Mouse (Mus musculus) right cerebral cortex, postnatal 36 days (tissue): ENCODE measurements around the gene Il1r1.
"Not testable (repeated sequence)": the region's sequence is repeated elsewhere in the genome, so short reads cannot be mapped to it uniquely, and the experiment has no call there.

Experiments
- DNase-seq, 2 experiments: peaks; one replicate each; pipeline ENCODE4 v3.0.0; 2022; ENCODE audit warnings: low spot score in 2 of 2, mixed read lengths in 1 of 2

The Il1r1 gene

DNA sequence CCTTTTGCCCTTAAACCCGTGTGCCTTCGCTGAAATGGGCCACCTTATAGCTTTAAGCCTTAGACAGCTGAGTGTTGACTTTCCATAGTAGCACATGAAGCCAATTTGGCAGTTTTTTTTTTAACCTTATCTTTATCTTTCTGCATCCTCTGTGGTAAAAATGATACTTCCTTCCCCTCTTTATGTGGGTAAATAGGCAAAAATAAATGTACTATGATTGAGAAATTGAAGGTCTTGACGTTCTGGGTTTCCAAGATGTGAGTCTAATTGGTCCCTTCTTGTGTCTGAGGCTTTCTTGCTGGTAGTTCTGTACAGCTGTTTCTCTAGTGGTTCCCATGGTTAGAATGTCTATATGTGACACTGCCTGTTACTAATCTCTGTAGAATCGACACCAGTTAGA is 46.2 kb downstream of the Il1r1 start:
- DNase-seq = no peak

- no peak for DNase-seq
Measured at GRCm38 (mm10) chr1:40271486-40272055, 46.7 kb downstream of the Il1r1 start.

GRCm38 (mm10) chr1:40272204-40272603 is 47.3 kb downstream of the Il1r1 start:
- DNase-seq = no peak

DNA sequence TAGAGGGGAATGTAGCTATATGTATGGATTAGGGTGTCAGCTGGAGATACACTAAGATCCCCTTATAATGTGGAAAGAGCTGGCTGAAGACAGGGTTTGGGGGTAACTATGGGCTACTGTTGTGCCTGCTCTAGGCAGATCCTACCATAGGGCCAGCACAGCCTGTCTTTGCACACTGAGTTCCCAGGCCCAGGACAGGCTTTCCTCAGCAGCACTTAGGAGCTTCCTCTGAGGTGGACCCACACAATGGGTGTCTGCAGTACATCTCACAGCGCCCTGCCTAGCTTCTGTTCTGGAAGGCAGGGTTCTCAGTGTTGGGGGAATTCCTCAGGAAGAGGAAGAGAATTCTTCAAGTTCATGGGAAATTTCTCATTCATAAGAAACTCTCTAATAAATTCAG is 48.6 kb downstream of the Il1r1 start:
- DNase-seq = no peak

- no peak for DNase-seq
Measured at GRCm38 (mm10) chr1:40275285-40276013, 50.6 kb downstream of the Il1r1 start.

DNA sequence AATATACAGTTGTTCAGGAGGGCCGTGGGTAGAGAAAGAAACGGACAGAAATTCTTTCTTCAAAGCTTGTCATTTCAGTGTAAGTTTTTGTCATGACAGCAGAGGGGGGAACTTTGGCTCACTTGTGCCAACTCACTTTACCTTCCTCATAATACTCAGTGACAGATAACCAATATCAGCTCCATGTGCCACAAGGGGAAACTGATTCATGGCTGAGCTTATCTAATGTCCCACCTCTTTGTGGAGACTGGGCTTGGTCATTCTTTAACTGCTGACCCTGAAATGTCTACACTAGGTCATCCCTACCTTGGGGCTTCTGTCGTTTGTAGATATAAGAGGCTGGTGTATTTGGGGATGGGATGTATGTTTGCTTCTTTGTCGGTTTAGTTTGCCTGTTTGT is 53.1 kb downstream of the Il1r1 start:
- DNase-seq = no peak

DNA sequence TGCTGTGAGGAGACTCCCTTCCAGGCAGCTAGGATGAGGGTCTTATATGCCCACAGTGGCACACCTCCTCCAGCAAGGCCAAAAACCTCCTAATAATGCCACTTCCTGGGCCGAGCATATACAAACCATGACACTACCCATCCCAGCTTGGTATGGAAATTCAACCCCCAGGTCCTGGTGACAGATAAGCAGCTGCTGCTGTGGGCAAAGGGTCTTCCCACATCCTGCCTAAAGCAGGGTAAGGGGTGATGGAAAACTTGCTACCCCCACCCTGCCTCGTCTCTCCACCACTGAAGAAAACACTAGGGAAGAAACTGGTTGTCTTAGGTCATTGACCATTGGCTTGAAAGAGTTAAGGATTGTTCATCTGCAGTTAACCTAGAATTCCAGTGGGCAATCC is 53.8 kb downstream of the Il1r1 start:
- no peak for DNase-seq

- DNase-seq = no peak
Measured at GRCm38 (mm10) chr1:40279182-40279743, 54.4 kb downstream of the Il1r1 start.

DNA sequence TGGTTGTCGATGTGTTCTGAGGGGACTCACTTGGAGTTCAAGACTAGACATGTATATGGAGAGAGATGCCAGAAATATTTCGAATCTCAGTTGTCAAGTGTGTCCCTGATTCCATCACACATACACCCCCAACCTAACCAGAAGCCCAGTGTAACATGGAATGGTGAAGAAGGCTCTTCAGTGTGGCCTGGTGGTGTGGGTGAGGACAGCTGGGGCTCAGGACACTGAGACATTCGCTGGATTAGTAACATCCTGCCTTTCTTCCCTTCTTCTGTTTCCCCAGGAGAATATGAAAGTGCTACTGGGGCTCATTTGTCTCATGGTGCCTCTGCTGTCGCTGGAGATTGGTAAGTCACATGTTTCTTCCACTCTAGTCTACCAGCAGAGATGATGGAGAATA is 57.1 kb downstream of the Il1r1 start:
- no peak for DNase-seq

GRCm38 (mm10) chr1:40282394-40282793 is 57.5 kb downstream of the Il1r1 start:
- no peak for DNase-seq

DNA sequence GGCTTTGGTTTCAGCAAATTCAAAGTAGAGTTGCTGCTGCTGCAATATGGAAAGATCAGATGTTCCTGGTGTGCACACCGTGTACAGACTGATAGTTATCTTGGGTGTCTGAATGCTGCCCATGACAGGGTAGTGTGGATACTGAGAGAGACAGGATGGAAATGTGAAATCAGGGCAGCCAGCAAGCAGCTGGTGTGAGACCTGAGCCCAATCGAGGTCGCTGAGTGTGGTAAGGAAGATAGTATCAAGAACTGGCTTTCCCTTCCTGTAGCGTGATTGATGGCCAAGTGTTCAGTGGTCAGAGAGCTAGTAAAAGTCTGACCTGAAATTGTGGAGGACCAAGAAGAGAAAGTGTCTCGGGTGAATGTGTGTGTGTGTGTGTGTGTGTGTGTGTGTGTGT is 59.1 kb downstream of the Il1r1 start:
- no peak for DNase-seq

GRCm38 (mm10) chr1:40290489-40291255 is 65.8 kb downstream of the Il1r1 start:
- DNase-seq = no peak

DNA sequence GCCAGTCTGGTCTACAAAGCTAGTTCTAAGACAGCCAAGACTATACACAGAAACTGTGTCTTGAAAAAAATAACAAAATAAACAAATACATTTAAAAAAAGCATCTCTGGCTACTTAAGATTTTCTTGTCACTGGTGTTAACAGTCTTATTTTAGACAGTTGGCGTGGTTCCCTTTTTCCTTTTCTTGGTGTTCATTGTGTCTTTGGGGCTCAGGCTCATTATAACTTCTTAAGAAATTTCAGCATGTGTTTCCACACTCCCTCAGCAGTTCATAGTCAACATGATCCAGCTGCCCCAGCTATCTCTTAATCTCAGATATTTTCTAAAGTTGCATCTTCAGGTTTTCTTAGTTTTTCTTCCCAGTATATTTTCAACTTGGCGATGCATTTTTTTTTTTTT is 67.4 kb downstream of the Il1r1 start:
- DNase-seq = no peak

GRCm38 (mm10) chr1:40293891-40294290 is 69.0 kb downstream of the Il1r1 start:
- DNase-seq = no peak

- no peak for DNase-seq
Measured at GRCm38 (mm10) chr1:40294824-40295223, 69.9 kb downstream of the Il1r1 start.

DNA sequence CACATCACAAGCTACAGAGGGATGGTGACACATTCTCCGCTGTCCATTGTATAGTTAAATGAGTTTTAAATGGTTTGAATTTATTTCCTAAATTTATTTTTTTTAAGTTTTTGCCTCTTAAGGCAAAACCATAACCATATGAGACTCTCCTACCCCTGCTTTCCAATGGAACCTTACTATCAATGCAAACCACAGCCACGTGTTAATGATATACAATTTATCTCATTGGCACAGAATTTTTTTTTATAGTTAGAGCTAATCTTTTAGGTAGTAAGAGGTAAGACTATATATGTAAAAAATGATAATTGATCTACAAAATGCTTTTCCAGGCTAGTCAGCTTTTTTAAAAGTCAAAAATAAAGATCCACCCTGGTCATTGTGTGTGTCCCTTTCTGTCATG is 73.2 kb downstream of the Il1r1 start:
- no peak for DNase-seq

DNA sequence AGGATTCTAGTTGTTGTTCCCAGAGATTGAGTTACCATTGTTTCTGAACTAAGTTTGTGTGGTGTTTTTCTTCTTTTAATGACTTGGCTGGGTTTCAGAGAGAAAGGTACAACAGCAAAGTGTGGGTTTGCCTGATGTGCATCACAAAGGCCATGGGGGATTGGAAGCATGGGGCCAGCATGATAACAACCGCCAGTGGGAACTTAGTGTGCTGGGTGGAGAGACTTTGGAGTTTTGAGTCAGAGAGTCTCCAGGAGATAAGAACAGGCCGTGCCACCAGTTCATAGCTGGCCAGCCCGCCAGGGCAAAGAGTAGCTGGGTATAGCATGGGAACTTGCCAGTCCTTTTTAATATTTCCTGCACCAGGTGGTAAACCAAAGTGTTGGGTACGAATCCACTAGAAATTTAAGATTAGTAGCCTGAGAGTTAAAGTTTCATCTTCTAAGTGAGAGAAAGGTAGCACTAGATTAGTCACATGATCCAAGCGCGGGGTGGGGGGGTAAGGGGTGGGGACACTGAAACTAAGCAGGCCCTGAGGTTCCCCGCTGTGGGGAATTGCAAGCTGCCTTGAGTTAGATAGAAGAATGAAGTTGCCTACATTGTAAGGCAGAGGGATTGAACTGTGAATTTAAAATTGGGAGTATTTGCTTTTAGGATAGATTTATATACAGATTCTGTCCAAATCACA is 78.4 kb downstream of the Il1r1 start:
- no peak for DNase-seq

DNA sequence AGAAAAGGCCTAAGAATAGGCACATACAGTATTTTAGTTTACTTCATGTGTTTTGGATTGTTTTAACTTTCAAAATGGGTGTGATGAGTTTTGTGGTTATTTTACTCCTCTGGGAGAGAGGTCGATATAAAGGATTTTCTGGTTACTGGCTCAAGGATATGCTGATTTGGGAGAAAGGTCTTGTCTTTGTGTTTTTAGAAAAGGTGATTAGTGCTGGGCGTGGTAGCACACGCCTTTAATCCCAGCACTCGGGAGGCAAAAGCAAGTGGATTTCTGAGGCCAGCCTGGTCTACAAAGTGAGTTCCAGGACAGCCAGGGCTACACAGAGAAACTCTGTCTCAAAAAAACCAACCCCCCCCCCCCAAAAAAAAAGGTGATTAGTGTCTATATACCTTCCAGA is 79.4 kb downstream of the Il1r1 start:
- not testable (repeated sequence) for DNase-seq

GRCm38 (mm10) chr1:40306111-40306510 is 81.2 kb downstream of the Il1r1 start:
- DNase-seq = no peak

DNA sequence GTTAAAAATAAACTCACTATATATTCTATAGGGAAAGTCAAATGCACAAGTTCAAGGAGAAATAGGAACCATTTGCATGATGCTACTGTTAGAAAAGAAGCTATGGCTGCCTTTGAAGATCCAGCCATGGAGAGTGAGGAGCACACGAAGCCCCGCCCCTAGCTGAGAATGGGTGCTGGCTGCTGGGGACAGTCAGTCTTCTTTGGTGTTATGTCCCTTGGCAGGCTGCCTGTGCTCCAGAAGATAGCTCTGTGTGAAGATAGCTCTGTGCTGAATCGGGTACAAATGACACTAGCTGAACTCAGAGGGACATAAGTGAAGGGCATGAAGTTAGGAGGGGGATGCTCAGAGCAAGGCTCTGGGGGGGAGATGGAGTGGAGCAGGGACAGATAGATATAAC is 86.2 kb downstream of the Il1r1 start:
- no peak for DNase-seq

GRCm38 (mm10) chr1:40311625-40312024 is 86.7 kb downstream of the Il1r1 start:
- DNase-seq = no peak

GRCm38 (mm10) chr1:40314016-40314415 is 89.1 kb downstream of the Il1r1 start:
- DNase-seq = no peak
